Mouse (Mus musculus): ENCODE measurements around the gene Btd. TPM values are rescaled to one million over a fixed set of nuclear protein-coding genes. Genes with fewer than 3 reads are reported as not detected.
"Not testable (repeated sequence)": the region's sequence is repeated elsewhere in the genome, so short reads cannot be mapped to it uniquely, and the experiment has no call there.

Btd gene
- total RNA-seq (2021): 1 to 10 TPM; 7.1 to 8.7 TPM
- long read RNA-seq, experiment 1, transcript Btd-201 (4 exons, 2,324 nt): major isoform, 17 of 19 reads
- long read RNA-seq, experiment 1, partial matches to known transcripts: 0 of 19 reads
- long read RNA-seq, experiment 1, other reads (novel, unspliced or antisense): 1 of 19 reads
- long read RNA-seq, experiment 2, transcript Btd-201 (4 exons, 2,324 nt): major isoform, 8 of 8 reads
- long read RNA-seq, experiment 2, partial matches to known transcripts: 0 of 8 reads
- long read RNA-seq, experiment 2, other reads (novel, unspliced or antisense): 0 of 8 reads

- DNase-seq (ENCODE audit: low spot score in 2 of 2): peak; percentile 80 to 84
Observed at GRCm38 (mm10) chr14:31640890-31641505, at the start of gene Btd, which contains the start of gene Hacl1. TSS of gene Btd (plus strand) at chr14:31641028. TSS of gene Hacl1 (minus strand) at chr14:31641286.

GRCm38 (mm10) chr14:31591243-31591642 is 49.6 kb upstream of the Btd start, which contains the start of gene Colq:
TSS of gene Colq (minus strand) at chr14:31591343.
- no peak for DNase-seq (ENCODE audit: low spot score in 2 of 2)

GRCm38 (mm10) chr14:31593036-31593435 is 47.8 kb upstream of the Btd start:
- DNase-seq (ENCODE audit: low spot score in 2 of 2): no peak

GRCm38 (mm10) chr14:31594693-31595092 is 46.1 kb upstream of the Btd start:
- no peak for DNase-seq (ENCODE audit: low spot score in 2 of 2)

- no peak for DNase-seq (ENCODE audit: low spot score in 2 of 2)
Observed at GRCm38 (mm10) chr14:31596408-31596807, 44.4 kb upstream of the Btd start.

- DNase-seq (ENCODE audit: low spot score in 2 of 2): no peak
Observed at GRCm38 (mm10) chr14:31597446-31597845, 43.4 kb upstream of the Btd start.

- DNase-seq (ENCODE audit: low spot score in 2 of 2): no peak
Observed at GRCm38 (mm10) chr14:31601908-31602615, 38.8 kb upstream of the Btd start.

GRCm38 (mm10) chr14:31602616-31602979 is 38.2 kb upstream of the Btd start:
- not testable (repeated sequence) for DNase-seq (ENCODE audit: low spot score in 2 of 2)

GRCm38 (mm10) chr14:31604916-31605315 is 35.9 kb upstream of the Btd start:
- no peak for DNase-seq (ENCODE audit: low spot score in 2 of 2)

GRCm38 (mm10) chr14:31605514-31605913 is 35.3 kb upstream of the Btd start:
- no peak for DNase-seq (ENCODE audit: low spot score in 2 of 2)

- DNase-seq (ENCODE audit: low spot score in 2 of 2): no peak
Observed at GRCm38 (mm10) chr14:31611986-31612385, 28.8 kb upstream of the Btd start.

- DNase-seq (ENCODE audit: low spot score in 2 of 2): no peak
Observed at GRCm38 (mm10) chr14:31613671-31614070, 27.2 kb upstream of the Btd start.

- peak; percentile 26 to 38 for DNase-seq (ENCODE audit: low spot score in 2 of 2)
Observed at GRCm38 (mm10) chr14:31617204-31617603, 23.6 kb upstream of the Btd start.

GRCm38 (mm10) chr14:31617997-31618396 is 22.8 kb upstream of the Btd start:
- DNase-seq (ENCODE audit: low spot score in 2 of 2): no peak

- no peak for DNase-seq (ENCODE audit: low spot score in 2 of 2)
Observed at GRCm38 (mm10) chr14:31620591-31621223, 20.1 kb upstream of the Btd start.

GRCm38 (mm10) chr14:31622748-31623147 is 18.1 kb upstream of the Btd start:
- peak; percentile 47 to 61 for DNase-seq (ENCODE audit: low spot score in 2 of 2)

GRCm38 (mm10) chr14:31630677-31631076 is 10.2 kb upstream of the Btd start:
- no peak for DNase-seq (ENCODE audit: low spot score in 2 of 2)

- no peak for DNase-seq (ENCODE audit: low spot score in 2 of 2)
Observed at GRCm38 (mm10) chr14:31640346-31640889, 410 bp upstream of the Btd start, which contains the start of gene Gm49387. TSS of gene Gm49387 (minus strand) at chr14:31640878.

GRCm38 (mm10) chr14:31641506-31642155 is 803 bp downstream of the Btd start:
- no peak for DNase-seq (ENCODE audit: low spot score in 2 of 2)

- DNase-seq (ENCODE audit: low spot score in 2 of 2): no peak
Observed at GRCm38 (mm10) chr14:31644183-31644830, 3.5 kb downstream of the Btd start.

All from left cerebral cortex, adult 18-20 months (tissue).